Mouse (Mus musculus) myocyte (in vitro differentiated cells): ENCODE measurements around the gene Men1. TPM values are rescaled to one million over a fixed set of nuclear protein-coding genes. Genes with fewer than 3 reads are reported as not detected.

ENCODE experiments used
- H3K27me3 ChIP-seq: one replicate; pipeline ENCODE4 v1.6.1; 2011; ENCODE audit not compliant: control insufficient read depth, insufficient read depth, insufficient read length
- H3K36me3 ChIP-seq: one replicate; pipeline ENCODE4 v1.6.1; 2011; ENCODE audit not compliant: control insufficient read depth, insufficient read depth
- H3K4me2 ChIP-seq: one replicate; pipeline ENCODE4 v1.6.1; 2011; ENCODE audit warnings: low read depth, control low read depth
- H3K4me3 ChIP-seq: one replicate; pipeline ENCODE4 v1.5.1; 2011; ENCODE audit warnings: mild to moderate bottlenecking, control low read depth, moderate library complexity
- H3K79me2 ChIP-seq: one replicate; pipeline ENCODE4 v1.6.1; 2011; ENCODE audit not compliant: control insufficient read depth, insufficient read depth
- H3ac ChIP-seq: one replicate; pipeline ENCODE4 v1.6.1; 2011; ENCODE audit not compliant: control insufficient read depth, insufficient read length
- CEBPB ChIP-seq: IDR thresholded peaks from 2 replicates; pipeline ENCODE4 v1.6.1; 2011; ENCODE audit warnings: mild to moderate bottlenecking, moderate library complexity; ENCODE audit not compliant: poor library complexity, insufficient read depth, severe bottlenecking
- E2F4 ChIP-seq: IDR thresholded peaks from one replicate; pipeline ENCODE4 v1.6.1; 2011; ENCODE audit warnings: mild to moderate bottlenecking, control low read depth, moderate library complexity; ENCODE audit not compliant: insufficient read depth
- MAX ChIP-seq: IDR thresholded peaks from one replicate; pipeline ENCODE4 v1.6.1; 2011; ENCODE audit warnings: low read depth, mild to moderate bottlenecking, control low read depth
- MYOD1 ChIP-seq, 3 experiments: IDR thresholded peaks; one replicate each; pipeline ENCODE4 v1.6.1; 2011; ENCODE audit warnings: control low read depth in 2 of 3, low read depth in 2 of 3, mild to moderate bottlenecking in 2 of 3, moderate library complexity in 1 of 3; ENCODE audit not compliant: insufficient read length in 2 of 3, control insufficient read depth in 1 of 3
- MYOG ChIP-seq, 3 experiments: IDR thresholded peaks; one replicate each; pipeline ENCODE4 v1.6.1; 2011; ENCODE audit warnings: control low read depth in 2 of 3, low read depth in 2 of 3, mild to moderate bottlenecking in 2 of 3; ENCODE audit not compliant: insufficient read length in 2 of 3, control insufficient read depth in 1 of 3, insufficient read depth in 1 of 3
- POLR2A ChIP-seq: IDR thresholded peaks from one replicate; pipeline ENCODE4 v1.6.1; 2011; ENCODE audit warnings: low read depth, mild to moderate bottlenecking, control low read depth, moderate library complexity; ENCODE audit not compliant: insufficient read length
- POLR2AphosphoS2 ChIP-seq: IDR thresholded peaks from one replicate; pipeline ENCODE4 v1.6.1; 2011; ENCODE audit warnings: low read depth, control low read depth; ENCODE audit not compliant: insufficient read length
- REST ChIP-seq: IDR thresholded peaks from one replicate; pipeline ENCODE4 v1.6.1; 2011; ENCODE audit warnings: mild to moderate bottlenecking, control low read depth, moderate library complexity; ENCODE audit not compliant: insufficient read depth, insufficient read length
- SRF ChIP-seq: IDR thresholded peaks from one replicate; pipeline ENCODE4 v1.6.1; 2011; ENCODE audit warnings: low read depth; ENCODE audit not compliant: control insufficient read depth, insufficient read length
- TCF12 ChIP-seq: IDR thresholded peaks from one replicate; pipeline ENCODE4 v1.6.1; 2011; ENCODE audit warnings: mild to moderate bottlenecking, control low read depth; ENCODE audit not compliant: poor library complexity, insufficient read depth, severe bottlenecking
- TCF3 ChIP-seq: IDR thresholded peaks from one replicate; pipeline ENCODE4 v1.6.1; 2011; ENCODE audit warnings: low read depth, control low read depth; ENCODE audit not compliant: insufficient read length
- USF1 ChIP-seq: IDR thresholded peaks from one replicate; pipeline ENCODE4 v1.6.1; 2011; ENCODE audit warnings: low read depth, mild to moderate bottlenecking, control low read depth, moderate library complexity
- polyA plus RNA-seq: library from polyadenylated mRNA; unstranded; fragments of >200 nt; fragmentation: generic; extraction: Trizol; gene quantifications from one replicate; pipeline ENCODE4 v1.2.1, GENCODE M21; 2012; ENCODE audit warnings: missing spikeins

The Men1 gene
- polyA plus RNA-seq, 1 experiment: 37.2 TPM

DNA sequence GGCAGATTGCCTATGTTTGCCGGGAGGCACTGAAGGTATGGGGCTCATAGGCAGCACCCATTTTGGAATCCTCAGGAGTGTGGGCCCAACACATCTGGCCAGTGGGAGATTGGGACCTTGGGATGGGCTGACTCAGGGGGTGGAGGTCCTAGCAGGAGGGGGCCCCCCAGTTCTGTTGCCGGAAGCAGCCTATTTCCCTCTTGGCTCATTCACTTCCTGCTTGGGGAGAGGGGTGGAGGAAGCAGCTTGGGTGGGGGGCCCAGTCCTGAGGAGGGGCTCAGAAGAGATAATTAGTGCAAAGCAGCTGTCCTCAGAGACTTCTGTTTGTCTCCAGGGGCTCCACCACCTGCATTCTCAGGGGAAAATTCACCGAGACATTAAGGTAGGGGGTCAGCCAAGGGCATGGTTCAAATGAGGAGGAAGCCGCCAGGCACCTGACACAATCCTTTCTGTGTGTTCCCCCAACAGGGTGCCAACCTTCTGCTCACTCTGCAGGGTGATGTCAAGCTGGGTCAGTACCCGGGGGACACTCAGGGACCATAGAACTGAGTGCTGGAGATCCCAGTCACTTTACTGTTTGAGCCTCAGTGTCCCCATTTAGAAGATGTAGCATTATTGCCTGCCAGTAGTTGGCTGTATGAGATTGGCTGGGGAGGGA is 7.6 kb downstream of the Men1 start:
- TF ChIP-seq E2F4 (no peak), POLR2A (no peak), MAX (no peak), REST (no peak)
- Histone ChIP-seq H3ac (no peak overlapping the region), H3K4me3 (peak overlapping the region; percentile 22), H3K36me3 (peaks cover 21% of the 10 kb centered on the region), H3K27me3 (no peaks in the 10 kb centered on the region), H3K79me2 (no peaks in the 10 kb centered on the region), H3K4me2 (no peak overlapping the region)

DNA sequence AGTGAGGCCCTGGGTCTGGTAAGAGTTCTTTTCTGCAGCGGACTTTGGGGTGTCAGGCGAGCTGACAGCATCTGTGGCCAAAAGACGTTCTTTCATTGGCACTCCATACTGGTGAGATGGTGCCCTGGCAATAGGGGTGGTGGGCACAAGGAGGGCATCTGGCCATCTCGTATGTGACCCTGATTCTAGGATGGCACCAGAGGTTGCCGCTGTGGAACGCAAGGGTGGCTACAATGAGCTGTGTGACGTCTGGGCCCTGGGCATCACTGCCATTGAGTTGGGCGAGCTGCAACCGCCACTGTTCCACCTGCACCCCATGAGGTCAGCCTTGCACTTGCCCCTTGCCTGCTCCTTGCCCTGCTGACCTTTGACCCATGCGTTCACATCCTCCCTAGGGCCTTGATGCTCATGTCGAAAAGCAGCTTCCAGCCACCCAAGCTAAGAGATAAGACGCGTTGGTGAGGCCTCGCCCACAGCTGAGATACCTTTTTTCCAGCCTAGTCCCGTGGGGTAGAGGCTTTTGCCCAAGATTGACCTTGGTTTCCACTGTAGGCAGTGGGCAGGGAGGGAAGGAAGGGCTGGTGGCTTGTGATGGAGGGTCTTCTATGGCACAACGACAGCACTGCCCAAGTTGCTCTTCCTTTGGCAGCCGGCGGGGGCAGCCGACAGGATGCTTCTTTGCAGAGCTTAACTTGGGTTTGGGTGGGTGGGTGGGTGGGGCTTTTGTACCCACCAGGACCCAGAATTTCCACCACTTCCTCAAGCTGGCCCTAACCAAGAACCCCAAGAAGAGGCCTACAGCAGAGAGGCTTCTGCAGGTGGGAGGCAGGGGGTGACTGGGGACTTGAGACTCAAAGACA is 8.5 kb downstream of the Men1 start:
- Histone ChIP-seq H3K4me3 (no peak overlapping the region), H3ac (no peak overlapping the region), H3K4me2 (no peak overlapping the region), H3K36me3 (peaks cover 14% of the 10 kb centered on the region), H3K79me2 (no peaks in the 10 kb centered on the region), H3K27me3 (no peaks in the 10 kb centered on the region)
- TF ChIP-seq MYOD1 (IDR thresholded peaks at IDR 0.05; ENCODE audit: control insufficient read depth in 1 of 3, insufficient read length in 2 of 3, low read depth in 2 of 3) (no peak), E2F4 (no peak), POLR2AphosphoS2 (no peak), CEBPB (no peak), REST (no peak), MYOG (IDR thresholded peaks at IDR 0.05; ENCODE audit: control insufficient read depth in 1 of 3, insufficient read depth in 1 of 3, insufficient read length in 2 of 3, low read depth in 2 of 3) (no peak), POLR2A (no peak), MAX (no peak), SRF (no peak), TCF3 (no peak), TCF12 (no peak), USF1 (no peak)

DNA sequence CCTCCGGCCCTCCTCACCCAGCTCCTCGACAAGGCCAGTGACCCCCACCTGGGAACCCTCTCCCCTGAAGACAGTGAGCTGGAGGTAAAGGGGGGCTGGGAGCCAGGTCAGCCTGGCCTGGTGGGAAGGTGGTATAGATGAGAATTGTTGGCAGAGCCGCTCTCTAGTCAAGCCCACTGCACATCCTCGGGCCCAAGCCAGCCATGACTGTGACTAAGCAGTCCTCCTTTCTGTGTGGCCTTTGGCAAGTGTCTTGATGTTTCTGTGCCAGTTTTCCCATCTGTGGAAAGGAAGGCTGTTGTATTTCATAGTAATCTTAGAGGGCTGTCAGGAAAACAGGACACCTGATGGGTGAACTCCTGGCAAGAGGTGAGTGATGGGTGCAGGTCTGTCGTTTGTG is 9.2 kb downstream of the Men1 start:
- TF ChIP-seq TCF12 (no peak), POLR2A (no peak), MYOD1 (IDR thresholded peaks at IDR 0.05; ENCODE audit: control insufficient read depth in 1 of 3, insufficient read length in 2 of 3, low read depth in 2 of 3) (no peak), CEBPB (no peak), TCF3 (no peak), MYOG (IDR thresholded peaks at IDR 0.05; ENCODE audit: control insufficient read depth in 1 of 3, insufficient read depth in 1 of 3, insufficient read length in 2 of 3, low read depth in 2 of 3) (no peak), SRF (no peak), REST (no peak), POLR2AphosphoS2 (no peak), E2F4 (no peak), USF1 (no peak), MAX (no peak)
- no peak overlapping the region for H3K4me2 ChIP-seq
- no peak overlapping the region for H3ac ChIP-seq
- H3K36me3 ChIP-seq: peaks cover 7% of the 10 kb centered on the region
- no peaks in the 10 kb centered on the region for H3K79me2 ChIP-seq
- H3K27me3 ChIP-seq: no peaks in the 10 kb centered on the region
- no peak overlapping the region for H3K4me3 ChIP-seq

DNA sequence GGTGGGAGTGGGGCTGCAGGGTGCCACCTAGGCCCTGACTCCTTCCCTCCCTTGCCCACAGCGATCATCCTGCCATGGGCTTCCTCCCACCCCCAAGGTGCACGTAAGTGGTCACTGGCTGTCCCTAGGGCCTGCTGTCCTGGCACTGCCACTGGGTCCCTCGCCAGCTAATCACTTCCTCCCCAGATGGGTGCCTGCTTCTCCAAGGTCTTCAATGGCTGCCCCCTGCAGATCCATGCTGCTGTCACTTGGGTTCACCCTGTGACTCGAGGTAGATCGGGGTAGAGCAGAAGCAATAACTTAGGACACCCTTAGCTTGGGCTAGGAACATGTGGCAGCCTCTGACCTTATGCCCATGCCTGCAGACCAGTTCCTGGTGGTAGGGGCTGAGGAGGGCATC is 11.2 kb downstream of the Men1 start:
- H3K4me2 ChIP-seq: no peak overlapping the region
- TF ChIP-seq CEBPB: no peak
- TF ChIP-seq E2F4: no peak
- no peak for TF ChIP-seq SRF
- no peak for TF ChIP-seq MAX
- TF ChIP-seq REST: no peak
- TF ChIP-seq TCF12: no peak
- TF ChIP-seq POLR2AphosphoS2: no peak
- no peak for TF ChIP-seq USF1
- no peak for TF ChIP-seq POLR2A
- no peak overlapping the region for H3ac ChIP-seq
- no peaks in the 10 kb centered on the region for H3K36me3 ChIP-seq
- H3K4me3 ChIP-seq: no peak overlapping the region
- no peaks in the 10 kb centered on the region for H3K79me2 ChIP-seq
- H3K27me3 ChIP-seq: no peaks in the 10 kb centered on the region
